Mouse (Mus musculus): ENCODE data around the gene Rbks. TPM values are rescaled to one million over a fixed set of nuclear protein-coding genes. Genes with fewer than 3 reads are reported as not detected.

Rbks gene
- 5.0 and 9.6 TPM in 2 replicates for polyA plus RNA-seq (2011; ENCODE audit: insufficient read depth, insufficient read length, low replicate concordance, missing spikeins)

DNA sequence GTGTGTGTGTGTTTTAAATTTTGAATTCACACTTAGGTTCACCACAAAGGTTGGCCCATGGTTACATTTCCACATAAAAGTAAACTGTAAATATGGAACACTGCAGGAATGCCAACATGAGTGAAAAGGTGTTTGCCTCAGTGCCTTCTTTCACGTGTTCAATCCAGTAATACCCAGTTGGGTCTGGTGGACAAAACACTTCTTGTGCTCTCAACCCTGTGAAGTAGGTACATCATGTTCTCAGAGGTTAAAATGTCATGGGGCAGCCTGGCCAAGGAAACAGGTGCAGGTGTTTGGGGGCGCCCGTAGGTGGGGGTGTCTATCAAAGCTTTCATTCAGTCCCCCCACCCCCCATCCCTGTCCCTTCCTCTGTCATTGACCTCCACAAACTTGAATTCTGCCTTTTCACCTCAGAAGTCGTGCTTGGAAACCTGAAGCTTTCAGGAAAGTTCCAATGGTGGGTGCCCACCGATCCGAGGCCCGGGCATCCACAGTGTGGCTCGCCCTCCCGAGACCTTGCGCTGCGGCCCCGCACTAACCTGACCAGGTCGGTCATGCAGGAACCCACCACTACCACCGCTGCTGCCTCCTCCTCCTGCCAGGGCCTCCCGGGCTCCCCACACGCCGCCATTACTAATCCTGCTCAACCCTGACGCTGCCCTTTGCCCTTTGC, at the start of gene Rbks:
Rbks (minus strand) TSS at position 657 of the 673 bp plus-strand sequence.
- Histone ChIP-seq H3K4me3 (replicated peaks; ENCODE audit: control insufficient read depth, low read depth, low read length) (peak within 1 kb of the TSS; percentile 98), H3K27ac (ENCODE audit: control insufficient read depth, insufficient read depth, low read depth, low read length, poor library complexity) (peak within 1 kb of the TSS; percentile 99), H3K4me1 (ENCODE audit: control insufficient read depth, insufficient read depth, low read length) (no peaks in the 10 kb centered on the region; the same call in 1 of the 2 replicates)
- WGBS: 2% methylated on average over 18 of the region's 18 CpGs
- TF ChIP-seq CTCF (IDR thresholded peaks at IDR 0.05; ENCODE audit: control insufficient read depth, insufficient read depth, low read length) (no peak), POLR2A (IDR thresholded peaks at IDR 0.05; ENCODE audit: borderline replicate concordance, control insufficient read depth, low read depth, low read length) (peak; percentile 41; the same call in 1 of the 2 replicates)

DNA sequence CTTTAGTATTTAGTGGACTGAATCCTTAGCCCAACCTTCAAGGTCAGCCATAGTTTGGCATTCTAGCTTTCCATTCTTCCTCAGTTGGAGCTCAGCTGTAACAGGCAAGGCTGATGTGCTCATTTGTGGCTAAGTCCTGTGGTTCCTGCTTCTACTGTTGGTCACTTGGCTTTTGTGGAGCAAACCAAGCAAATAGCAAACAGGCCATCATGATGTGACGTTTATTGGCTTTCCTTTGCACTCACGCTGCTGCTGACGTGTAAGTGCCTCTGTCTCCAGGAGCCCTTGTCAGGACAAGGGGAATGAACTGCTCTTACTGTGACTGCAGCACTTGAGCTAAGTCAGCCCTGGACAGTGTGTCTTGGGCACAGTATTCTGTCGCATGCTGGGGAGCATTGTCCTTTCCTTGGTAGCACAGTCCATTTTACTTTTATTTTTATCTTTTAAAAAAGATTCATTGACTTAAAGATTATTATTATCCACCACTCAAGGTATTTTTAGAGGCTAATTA, 45.1 kb upstream of the Rbks start:
- Histone ChIP-seq H3K27ac (ENCODE audit: control insufficient read depth, insufficient read depth, low read depth, low read length, poor library complexity) (no peak overlapping the region), H3K4me3 (replicated peaks; ENCODE audit: control insufficient read depth, low read depth, low read length) (no peak overlapping the region), H3K4me1 (ENCODE audit: control insufficient read depth, insufficient read depth, low read length) (no peaks in the 10 kb centered on the region)
- 67% methylated on average over 4 of the region's 4 CpGs for WGBS
- TF ChIP-seq POLR2A (IDR thresholded peaks at IDR 0.05; ENCODE audit: borderline replicate concordance, control insufficient read depth, low read depth, low read length) (no peak), CTCF (IDR thresholded peaks at IDR 0.05; ENCODE audit: control insufficient read depth, insufficient read depth, low read length) (no peak)

DNA sequence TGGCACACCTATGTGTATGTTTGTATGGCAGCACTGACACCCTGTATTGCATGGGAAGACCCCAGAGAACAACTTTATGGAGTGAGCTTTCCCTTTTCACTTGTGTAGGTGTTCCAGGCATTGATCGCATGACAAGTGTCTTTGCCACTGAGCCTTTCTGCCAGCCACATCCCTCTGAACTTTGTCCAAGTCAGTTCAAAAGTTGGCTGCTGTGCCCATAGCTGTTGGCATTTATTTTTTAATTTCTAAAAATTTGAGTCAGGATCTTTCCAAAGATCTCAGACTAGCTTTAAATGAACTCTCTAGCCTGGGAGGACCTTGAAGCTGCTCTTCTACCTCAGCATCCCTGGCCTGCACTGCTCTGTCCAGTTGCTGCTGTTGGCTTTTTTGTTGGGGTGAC, 44.5 kb upstream of the Rbks start:
- Histone ChIP-seq H3K4me3 (replicated peaks; ENCODE audit: control insufficient read depth, low read depth, low read length) (no peak overlapping the region), H3K4me1 (ENCODE audit: control insufficient read depth, insufficient read depth, low read length) (no peaks in the 10 kb centered on the region), H3K27ac (ENCODE audit: control insufficient read depth, insufficient read depth, low read depth, low read length, poor library complexity) (no peak overlapping the region)
- no peak for TF ChIP-seq POLR2A (IDR thresholded peaks at IDR 0.05; ENCODE audit: borderline replicate concordance, control insufficient read depth, low read depth, low read length)
- TF ChIP-seq CTCF (IDR thresholded peaks at IDR 0.05; ENCODE audit: control insufficient read depth, insufficient read depth, low read length): no peak
- 91% methylated on average over 1 of the region's 1 CpGs for WGBS

DNA sequence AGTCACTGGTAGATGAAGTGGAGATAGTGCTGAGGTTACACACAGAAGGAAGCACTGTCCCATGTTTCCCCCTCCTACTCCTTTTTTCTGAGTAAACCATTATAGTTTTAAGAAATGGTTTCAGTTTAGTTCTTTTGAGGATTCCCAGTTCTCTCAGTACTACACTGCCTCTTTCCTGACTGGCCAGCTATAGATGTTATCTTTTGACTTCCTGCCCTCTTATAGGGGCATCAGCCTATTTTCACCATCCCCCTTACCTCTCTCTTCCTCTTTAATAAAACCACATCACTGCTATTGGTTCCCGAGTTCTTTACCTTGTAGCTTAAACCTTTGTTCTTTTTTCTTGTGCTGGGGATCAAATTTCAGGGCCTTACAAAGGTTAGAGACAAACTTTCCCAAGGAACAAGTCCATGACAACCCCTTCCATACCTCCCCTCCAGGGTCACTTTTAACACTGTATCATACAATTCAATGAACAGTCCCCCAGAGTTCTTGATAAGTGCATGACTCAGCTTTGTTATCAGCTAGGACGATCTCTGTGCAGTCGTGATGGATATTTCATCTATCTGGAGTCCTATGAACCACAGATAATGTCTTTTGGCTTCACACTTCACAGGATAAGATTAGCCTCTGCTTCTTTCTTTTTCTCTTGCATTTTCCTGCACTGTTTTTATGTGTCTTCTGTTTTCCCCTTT, 35.4 kb upstream of the Rbks start:
- 18% methylated on average over 3 of the region's 3 CpGs for WGBS
- Histone ChIP-seq H3K4me3 (replicated peaks; ENCODE audit: control insufficient read depth, low read depth, low read length) (no peak overlapping the region), H3K4me1 (ENCODE audit: control insufficient read depth, insufficient read depth, low read length) (no peaks in the 10 kb centered on the region; the same call in 1 of the 2 replicates), H3K27ac (ENCODE audit: control insufficient read depth, insufficient read depth, low read depth, low read length, poor library complexity) (no peak overlapping the region)
- TF ChIP-seq POLR2A (IDR thresholded peaks at IDR 0.05; ENCODE audit: borderline replicate concordance, control insufficient read depth, low read depth, low read length) (no peak), CTCF (IDR thresholded peaks at IDR 0.05; ENCODE audit: control insufficient read depth, insufficient read depth, low read length) (no peak)

DNA sequence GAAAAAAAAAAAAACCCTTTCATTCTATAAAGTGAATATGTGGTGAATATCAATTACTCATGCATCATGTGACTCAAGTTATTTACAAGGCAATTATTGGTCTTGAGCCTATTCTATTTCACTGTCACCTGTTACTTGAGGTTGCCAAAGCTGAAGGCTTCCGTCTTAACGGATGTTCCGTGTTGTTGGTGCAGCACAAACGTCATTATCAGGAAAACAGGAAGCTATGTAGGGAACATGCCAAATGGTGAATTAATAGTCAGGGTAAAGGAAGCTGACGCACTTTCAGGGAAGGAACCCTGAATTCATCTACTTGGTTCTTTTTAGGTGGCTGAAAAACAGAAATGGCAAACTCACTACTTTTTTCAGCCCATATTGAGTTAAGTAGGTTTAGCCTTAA, 30.0 kb upstream of the Rbks start:
- no peak overlapping the region for H3K4me3 ChIP-seq (replicated peaks; ENCODE audit: control insufficient read depth, low read depth, low read length)
- TF ChIP-seq CTCF (IDR thresholded peaks at IDR 0.05; ENCODE audit: control insufficient read depth, insufficient read depth, low read length): no peak
- whole genome bisulfite sequencing: 17% methylated on average over 5 of the region's 5 CpGs
- no peak overlapping the region for H3K27ac ChIP-seq (ENCODE audit: control insufficient read depth, insufficient read depth, low read depth, low read length, poor library complexity)
- H3K4me1 ChIP-seq (ENCODE audit: control insufficient read depth, insufficient read depth, low read length): no peaks in the 10 kb centered on the region; the same call in 1 of the 2 replicates

DNA sequence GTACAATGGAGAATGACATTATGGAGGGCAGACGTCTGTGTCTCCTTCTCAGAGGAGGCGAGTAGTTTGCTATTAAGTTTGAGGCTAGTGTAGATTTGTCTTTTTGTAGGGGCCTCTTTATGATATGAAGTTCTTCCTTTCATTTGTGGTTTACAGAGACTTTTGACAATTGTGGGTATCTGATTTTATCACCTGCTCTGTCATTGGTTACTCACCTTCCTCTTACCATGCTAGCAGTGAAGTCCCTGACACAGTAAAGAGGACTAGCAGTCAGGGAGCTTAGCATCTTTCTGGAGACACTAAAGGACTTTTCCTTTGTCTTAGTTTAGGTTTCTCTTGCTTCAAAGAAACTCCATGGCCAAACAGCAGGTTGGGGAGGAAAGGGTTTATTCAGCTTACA, 28.5 kb upstream of the Rbks start:
- Histone ChIP-seq H3K4me1 (ENCODE audit: control insufficient read depth, insufficient read depth, low read length) (no peaks in the 10 kb centered on the region; the same call in 1 of the 2 replicates), H3K27ac (ENCODE audit: control insufficient read depth, insufficient read depth, low read depth, low read length, poor library complexity) (no peak overlapping the region), H3K4me3 (replicated peaks; ENCODE audit: control insufficient read depth, low read depth, low read length) (no peak overlapping the region)
- 88% methylated on average over 2 of the region's 2 CpGs for WGBS
- TF ChIP-seq POLR2A (IDR thresholded peaks at IDR 0.05; ENCODE audit: borderline replicate concordance, control insufficient read depth, low read depth, low read length) (no peak), CTCF (IDR thresholded peaks at IDR 0.05; ENCODE audit: control insufficient read depth, insufficient read depth, low read length) (no peak)

DNA sequence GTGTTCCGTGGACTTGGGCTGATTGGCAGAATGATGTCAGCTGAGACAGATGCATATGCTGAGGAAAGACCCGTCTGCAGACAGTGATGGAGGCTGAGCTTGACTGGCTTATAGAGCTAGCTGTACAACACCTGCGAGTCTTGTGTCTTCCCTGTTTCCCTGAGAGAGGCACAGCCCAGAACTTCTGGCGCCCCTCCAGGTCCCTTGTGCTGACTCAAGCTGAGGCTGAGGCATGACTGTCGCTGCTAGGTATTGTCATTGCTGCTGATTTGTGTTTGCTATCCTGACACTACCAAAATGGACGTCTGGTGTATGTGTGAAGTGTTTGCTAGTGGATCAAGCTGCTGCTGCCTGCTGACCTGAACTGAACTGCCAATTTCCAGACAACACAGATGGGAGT, 27.1 kb upstream of the Rbks start:
- H3K4me3 ChIP-seq (replicated peaks; ENCODE audit: control insufficient read depth, low read depth, low read length): no peak overlapping the region
- no peak overlapping the region for H3K27ac ChIP-seq (ENCODE audit: control insufficient read depth, insufficient read depth, low read depth, low read length, poor library complexity)
- WGBS: 73% methylated on average over 6 of the region's 6 CpGs
- no peaks in the 10 kb centered on the region; the same call in 1 of the 2 replicates for H3K4me1 ChIP-seq (ENCODE audit: control insufficient read depth, insufficient read depth, low read length)
- no peak for TF ChIP-seq CTCF (IDR thresholded peaks at IDR 0.05; ENCODE audit: control insufficient read depth, insufficient read depth, low read length)
- no peak for TF ChIP-seq POLR2A (IDR thresholded peaks at IDR 0.05; ENCODE audit: borderline replicate concordance, control insufficient read depth, low read depth, low read length)

DNA sequence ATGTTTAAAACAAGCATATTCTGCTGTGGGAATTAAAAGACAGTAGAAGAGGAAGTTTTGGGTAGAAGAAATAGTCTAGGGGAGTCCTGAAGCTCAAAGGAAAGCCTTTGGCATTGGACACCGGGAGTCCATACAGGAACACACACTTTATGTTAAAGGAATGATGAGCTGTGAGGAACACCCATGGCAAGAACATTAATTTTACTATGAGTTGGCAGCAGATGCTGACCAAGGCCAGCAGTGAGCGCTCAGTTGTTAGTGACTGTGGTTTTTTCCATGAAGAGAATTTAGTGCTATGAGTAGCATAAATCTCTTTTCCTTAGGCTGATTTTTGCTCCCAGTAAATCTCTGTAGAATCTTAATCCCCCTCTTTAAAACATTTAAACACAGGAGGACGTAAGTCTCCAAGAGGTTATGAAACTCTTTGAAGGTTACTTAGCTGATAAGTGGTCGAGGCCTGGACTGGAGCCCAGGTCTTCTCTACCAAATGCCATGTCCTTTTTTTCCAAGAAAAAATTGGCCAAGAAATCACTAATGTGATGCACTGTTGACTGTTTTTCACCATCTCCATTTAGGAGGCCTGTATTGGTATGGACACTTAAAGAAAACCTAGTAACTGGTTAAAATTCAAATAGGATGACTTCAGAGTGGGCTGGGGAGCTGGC, 18.2 kb upstream of the Rbks start:
- WGBS: 63% methylated on average over 4 of the region's 4 CpGs
- H3K4me3 ChIP-seq (replicated peaks; ENCODE audit: control insufficient read depth, low read depth, low read length): no peak overlapping the region
- H3K27ac ChIP-seq (ENCODE audit: control insufficient read depth, insufficient read depth, low read depth, low read length, poor library complexity): no peak overlapping the region
- peaks cover 1% of the 10 kb centered on the region; the same call in 1 of the 2 replicates for H3K4me1 ChIP-seq (ENCODE audit: control insufficient read depth, insufficient read depth, low read length)
- TF ChIP-seq CTCF (IDR thresholded peaks at IDR 0.05; ENCODE audit: control insufficient read depth, insufficient read depth, low read length) (no peak), POLR2A (IDR thresholded peaks at IDR 0.05; ENCODE audit: borderline replicate concordance, control insufficient read depth, low read depth, low read length) (no peak)
